Mouse (Mus musculus): ENCODE results near the gene Pdia4.
A peak's percentile ranks its signal among the peaks of the same experiment; 100 is the strongest.
"Not testable (repeated sequence)": the region's sequence is repeated elsewhere in the genome, so short reads cannot be mapped to it uniquely, and the experiment has no call there.

The Pdia4 gene

GRCm38 (mm10) chr6:47811324-47811723 is 1.9 kb downstream of the Pdia4 start:
- DNase-seq (ENCODE audit: extremely low spot score, low spot score): no peak

- no peak for DNase-seq (ENCODE audit: extremely low spot score, low spot score)
Measured at GRCm38 (mm10) chr6:47810181-47810580, 3.0 kb downstream of the Pdia4 start.

GRCm38 (mm10) chr6:47809053-47809452 is 4.2 kb downstream of the Pdia4 start:
- no peak for DNase-seq (ENCODE audit: extremely low spot score, low spot score)

- no peak for DNase-seq (ENCODE audit: extremely low spot score, low spot score)
Measured at GRCm38 (mm10) chr6:47808545-47808944, 4.7 kb downstream of the Pdia4 start.

- no peak for DNase-seq (ENCODE audit: extremely low spot score, low spot score)
Measured at GRCm38 (mm10) chr6:47807419-47807818, 5.8 kb downstream of the Pdia4 start.

GRCm38 (mm10) chr6:47805520-47805919 is 7.7 kb downstream of the Pdia4 start:
- no peak for DNase-seq (ENCODE audit: extremely low spot score, low spot score)

- DNase-seq (ENCODE audit: extremely low spot score, low spot score): peak; percentile 51
Measured at GRCm38 (mm10) chr6:47799079-47799478, 14.2 kb downstream of the Pdia4 start.

GRCm38 (mm10) chr6:47794106-47794830 is 19.0 kb downstream of the Pdia4 start:
- DNase-seq (ENCODE audit: extremely low spot score, low spot score): no peak

- DNase-seq (ENCODE audit: extremely low spot score, low spot score): no peak
Measured at GRCm38 (mm10) chr6:47793284-47793683, 19.9 kb downstream of the Pdia4 start.

- DNase-seq (ENCODE audit: extremely low spot score, low spot score): no peak
Measured at GRCm38 (mm10) chr6:47792533-47792932, 20.7 kb downstream of the Pdia4 start.

- DNase-seq (ENCODE audit: extremely low spot score, low spot score): no peak
Measured at GRCm38 (mm10) chr6:47790745-47791144, 22.5 kb downstream of the Pdia4 start.

GRCm38 (mm10) chr6:47788821-47789220 is 24.4 kb downstream of the Pdia4 start:
- DNase-seq (ENCODE audit: extremely low spot score, low spot score): no peak

- DNase-seq (ENCODE audit: extremely low spot score, low spot score): peak; percentile 74
Measured at GRCm38 (mm10) chr6:47787941-47788736, 25.1 kb downstream of the Pdia4 start.

GRCm38 (mm10) chr6:47784707-47785412 is 28.4 kb downstream of the Pdia4 start:
- no peak for DNase-seq (ENCODE audit: extremely low spot score, low spot score)

- peak; percentile 66 for DNase-seq (ENCODE audit: extremely low spot score, low spot score)
Measured at GRCm38 (mm10) chr6:47781091-47781968, 31.9 kb downstream of the Pdia4 start.

GRCm38 (mm10) chr6:47780576-47781013 is 32.6 kb downstream of the Pdia4 start:
- no peak for DNase-seq (ENCODE audit: extremely low spot score, low spot score)

GRCm38 (mm10) chr6:47771760-47772159 is 41.5 kb downstream of the Pdia4 start:
- not testable (repeated sequence) for DNase-seq (ENCODE audit: extremely low spot score, low spot score)

GRCm38 (mm10) chr6:47771113-47771512 is 42.1 kb downstream of the Pdia4 start:
- DNase-seq (ENCODE audit: extremely low spot score, low spot score): not testable (repeated sequence)

- DNase-seq (ENCODE audit: extremely low spot score, low spot score): not testable (repeated sequence)
Measured at GRCm38 (mm10) chr6:47769861-47770260, 43.4 kb downstream of the Pdia4 start.

- DNase-seq (ENCODE audit: extremely low spot score, low spot score): not testable (repeated sequence)
Measured at GRCm38 (mm10) chr6:47768520-47768919, 44.7 kb downstream of the Pdia4 start.

GRCm38 (mm10) chr6:47767355-47767754 is 45.9 kb downstream of the Pdia4 start:
- DNase-seq (ENCODE audit: extremely low spot score, low spot score): not testable (repeated sequence)

Measured in neural tube, embryonic 10.5 days (tissue).